Mouse (Mus musculus) CH12.LX (cell line): ENCODE measurements at regions not wholly inside any gene's neighbourhood (a gene's known extent, or its start where the extent isn't known, plus 50 kb on each side); places are given as distances from the start of the nearest gene placed in this dataset.

ENCODE experiments used
- DNase-seq: peaks from one replicate; pipeline ENCODE4 v3.0.0-alpha.2; 2013; ENCODE audit errors: extremely low read depth
- H3K27ac ChIP-seq: 2 replicates; pipeline ENCODE4 v1.5.1; 2012; ENCODE audit warnings: low read depth, mild to moderate bottlenecking, control low read depth, moderate library complexity; ENCODE audit not compliant: insufficient read depth
- H3K27me3 ChIP-seq: replicated peaks from 2 replicates; pipeline ENCODE3; 2012; ENCODE audit warnings: inconsistent platforms
- H3K36me3 ChIP-seq, 2 experiments: replicated peaks in 1 of 2; 2 replicates each; pipeline versions ENCODE3 to v1.6.1; 2012; ENCODE audit warnings: inconsistent platforms in 1 of 2, low read length in 1 of 2, mild to moderate bottlenecking in 1 of 2, mixed read lengths in 1 of 2, moderate library complexity in 1 of 2; ENCODE audit not compliant: control insufficient read depth in 1 of 2, insufficient read depth in 1 of 2
- H3K4me1 ChIP-seq, 2 experiments: 2 replicates each; pipeline ENCODE4 v1.6.1; 2012; ENCODE audit warnings: inconsistent platforms in 1 of 2, moderate library complexity in 1 of 2; ENCODE audit not compliant: insufficient read depth in 2 of 2, control insufficient read depth in 1 of 2
- H3K4me2 ChIP-seq: 2 replicates; pipeline ENCODE4 v1.6.1; 2012; ENCODE audit warnings: low read depth, mild to moderate bottlenecking, control low read depth; ENCODE audit not compliant: poor library complexity, insufficient read depth, severe bottlenecking
- H3K4me3 ChIP-seq, 3 experiments: fragments of 150-350 bp in 1 of 3; sonication (generic) in 1 of 3; replicated peaks in 1 of 3; 2 replicates each; pipeline versions ENCODE3 to v1.5.1; 2011 to 2012; ENCODE audit warnings: low read depth in 2 of 3, low read length in 2 of 3, mild to moderate bottlenecking in 2 of 3, moderate library complexity in 2 of 3, control low read depth in 1 of 3, improper control_type of control experiment in 1 of 3, inconsistent platforms in 1 of 3, mixed read lengths in 1 of 3; ENCODE audit not compliant: poor library complexity in 1 of 3
- H3K79me2 ChIP-seq: replicated peaks from 2 replicates; pipeline ENCODE4 v1.6.1; 2012; ENCODE audit warnings: mild to moderate bottlenecking, moderate library complexity; ENCODE audit not compliant: control insufficient read depth, poor library complexity, insufficient read depth, severe bottlenecking; ENCODE audit errors: extremely low read depth
- H3K9ac ChIP-seq: 2 replicates; pipeline ENCODE4 v1.6.1; 2012; ENCODE audit warnings: low read depth, mild to moderate bottlenecking, control low read depth, moderate library complexity; ENCODE audit not compliant: insufficient read depth
- H3K9me3 ChIP-seq: replicated peaks from 2 replicates; pipeline ENCODE3; 2012; ENCODE audit warnings: low read length, inconsistent platforms, mixed read lengths
- BHLHE40 ChIP-seq: IDR thresholded peaks from 2 replicates; pipeline ENCODE4 v1.6.1; 2011; ENCODE audit warnings: mild to moderate bottlenecking, low read depth, low read length, improper control_type of control experiment
- CHD2 ChIP-seq: IDR thresholded peaks from 2 replicates; pipeline ENCODE4 v1.6.1; 2011; ENCODE audit warnings: low read length, improper control_type of control experiment
- ETS1 ChIP-seq: conservative IDR thresholded peaks from 2 replicates; pipeline ENCODE4 v1.6.1; 2012; ENCODE audit warnings: low read depth, mild to moderate bottlenecking, inconsistent platforms, low read length, improper control_type of control experiment, moderate library complexity
- GABPA ChIP-seq: IDR thresholded peaks from 2 replicates; pipeline ENCODE4 v1.6.1; 2012; ENCODE audit warnings: low read depth, low read length, improper control_type of control experiment, inconsistent platforms; ENCODE audit not compliant: insufficient replicate concordance
- HCFC1 ChIP-seq: IDR thresholded peaks from 2 replicates; pipeline ENCODE4 v1.6.1; 2012; ENCODE audit warnings: low read depth, mild to moderate bottlenecking, inconsistent platforms, low read length, improper control_type of control experiment
- JUN ChIP-seq: IDR thresholded peaks from 2 replicates; pipeline ENCODE4 v1.6.1; 2011; ENCODE audit warnings: low read depth, mild to moderate bottlenecking, low read length, improper control_type of control experiment, moderate library complexity; ENCODE audit not compliant: insufficient read depth
- KAT2A ChIP-seq: IDR thresholded peaks from 2 replicates; pipeline ENCODE4 v1.6.1; 2012; ENCODE audit warnings: low read length, improper control_type of control experiment, inconsistent platforms; ENCODE audit not compliant: insufficient replicate concordance
- MAX ChIP-seq: IDR thresholded peaks from 2 replicates; pipeline ENCODE4 v1.6.1; 2011; ENCODE audit warnings: low read length, improper control_type of control experiment
- MAZ ChIP-seq: IDR thresholded peaks from 2 replicates; pipeline ENCODE4 v1.6.1; 2012; ENCODE audit warnings: low read depth, mild to moderate bottlenecking, inconsistent platforms, low read length, improper control_type of control experiment, moderate library complexity
- NRF1 ChIP-seq: IDR thresholded peaks from 2 replicates; pipeline ENCODE4 v1.6.1; 2014; ENCODE audit warnings: low read depth, mild to moderate bottlenecking, inconsistent platforms, low read length, improper control_type of control experiment, moderate library complexity
- PAX5 ChIP-seq: IDR thresholded peaks from 2 replicates; pipeline ENCODE4 v1.6.1; 2012; ENCODE audit warnings: low read length, inconsistent platforms, mixed read lengths
- POLR2AphosphoS2 ChIP-seq: IDR thresholded peaks from 2 replicates; pipeline ENCODE4 v1.6.1; 2011; ENCODE audit warnings: low read depth, low read length, improper control_type of control experiment
- RAD21 ChIP-seq: IDR thresholded peaks from 2 replicates; pipeline ENCODE4 v1.6.1; 2011; ENCODE audit warnings: low read depth, mild to moderate bottlenecking, low read length, improper control_type of control experiment, moderate library complexity
- RCOR1 ChIP-seq: conservative IDR thresholded peaks from 2 replicates; pipeline ENCODE4 v1.6.1; 2012; ENCODE audit warnings: low read depth, mild to moderate bottlenecking, inconsistent platforms, low read length, improper control_type of control experiment
- SIN3A ChIP-seq: IDR thresholded peaks from 2 replicates; pipeline ENCODE4 v1.6.1; 2012; ENCODE audit warnings: low read length, improper control_type of control experiment, inconsistent platforms
- SMC3 ChIP-seq: IDR thresholded peaks from 2 replicates; pipeline ENCODE4 v1.6.1; 2011; ENCODE audit warnings: low read depth, low read length, improper control_type of control experiment
- TBP ChIP-seq: conservative IDR thresholded peaks from 2 replicates; pipeline ENCODE4 v1.6.1; 2011; ENCODE audit warnings: low read depth, low read length, improper control_type of control experiment
- UBTF ChIP-seq: IDR thresholded peaks from 2 replicates; pipeline ENCODE4 v1.6.1; 2012; ENCODE audit warnings: low read depth, mild to moderate bottlenecking, inconsistent platforms, low read length, improper control_type of control experiment, moderate library complexity
- USF1 ChIP-seq: IDR thresholded peaks from 2 replicates; pipeline ENCODE4 v1.6.1; 2014; ENCODE audit warnings: low read depth, mild to moderate bottlenecking, inconsistent platforms, low read length, improper control_type of control experiment
- ZKSCAN1 ChIP-seq: IDR thresholded peaks from 2 replicates; pipeline ENCODE4 v1.6.1; 2012; ENCODE audit warnings: low read depth, inconsistent platforms, low read length, improper control_type of control experiment, borderline replicate concordance
- ZMIZ1 ChIP-seq: IDR thresholded peaks from 2 replicates; pipeline ENCODE4 v1.6.1; 2012; ENCODE audit warnings: low read depth, mild to moderate bottlenecking, inconsistent platforms, low read length, improper control_type of control experiment
- dilution Hi-C: fragments of 300-500 bp; cut with MboI; formaldehyde crosslinking; loops from 2 replicates; pipeline ENCODE4 v1.14.3; 2020; ENCODE audit warnings: low sequenced_read_pairs; ENCODE audit not compliant: extremely low pct_unique_long_range_greater_than_20kb, extremely low pct_ligation_motif_present
- in situ Hi-C: fragments of 300-500 bp; cut with MboI; formaldehyde crosslinking; loops from 3 replicates; pipeline ENCODE4 v1.14.3; 2019; ENCODE audit warnings: low sequenced_read_pairs, low pct_ligation_motif_present, low pct_unique_long_range_greater_than_20kb, mixed read lengths

DNA sequence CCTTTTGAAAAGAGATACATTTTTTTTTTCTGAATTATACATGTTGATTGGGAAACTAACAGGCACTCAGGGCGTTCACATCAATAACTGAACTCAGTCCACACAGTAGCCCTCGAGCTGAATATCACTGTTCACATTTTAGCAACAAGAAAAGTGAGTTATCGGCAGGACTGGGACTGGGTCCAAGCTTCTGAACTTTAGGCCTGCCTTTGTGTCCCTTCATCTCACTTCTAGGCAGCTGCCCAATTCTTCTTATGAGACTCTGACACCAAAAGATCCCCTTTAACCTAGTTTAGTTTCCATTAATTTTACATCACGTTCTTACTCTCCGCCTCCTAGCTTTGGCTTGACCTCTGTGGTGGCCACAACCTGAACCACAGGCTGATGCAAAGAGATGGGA, 242.7 kb downstream of the Rsl24d1 start:
- dilution Hi-C loops = no loop called here

DNA sequence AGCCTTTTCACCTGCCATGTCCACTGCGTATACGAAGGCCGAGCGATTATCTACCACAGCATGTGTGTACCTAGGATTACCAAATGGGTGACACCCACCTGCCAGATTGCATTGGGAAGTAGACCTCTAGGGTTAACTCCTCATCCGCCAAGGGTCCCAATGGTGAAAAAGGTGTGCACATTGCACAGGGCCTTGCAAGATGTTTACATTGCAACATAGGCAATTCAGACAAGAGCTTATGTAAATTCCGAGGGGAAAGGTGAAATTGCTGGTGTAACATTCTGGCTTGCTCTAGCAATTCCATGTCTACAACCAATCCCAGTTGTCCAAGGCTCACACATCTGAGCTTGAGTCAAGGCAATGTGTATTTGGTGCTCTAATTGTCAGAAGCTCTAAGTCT, 245.7 kb downstream of the Rsl24d1 start:
- H3K9me3 ChIP-seq = no peaks in the 10 kb centered on the region
- in situ Hi-C loops = no loop called here
- dilution Hi-C loops = no loop called here
- no peaks in the 10 kb centered on the region for H3K4me1 ChIP-seq
- no peak for TF ChIP-seq RAD21
- TF ChIP-seq SMC3 = no peak
- TF ChIP-seq ETS1 = no peak
- no peak for TF ChIP-seq MAX
- no peak for TF ChIP-seq USF1
- H3K27me3 ChIP-seq = peaks cover 2% of the 10 kb centered on the region
- no peak overlapping the region for H3K4me3 ChIP-seq
- no peak overlapping the region for H3K9ac ChIP-seq
- no peaks in the 10 kb centered on the region for H3K79me2 ChIP-seq
- DNase-seq = no peak
- no peaks in the 10 kb centered on the region for H3K36me3 ChIP-seq
- H3K27ac ChIP-seq = no peak overlapping the region
- no peak overlapping the region for H3K4me2 ChIP-seq

More for the DNA sequence above, 242.7 kb downstream of the Rsl24d1 start:
- H3K36me3 ChIP-seq = no peaks in the 10 kb centered on the region
- in situ Hi-C loops = no loop called here
- H3K9me3 ChIP-seq = no peaks in the 10 kb centered on the region
- TF ChIP-seq ZMIZ1 (no peak), MAZ (no peak), HCFC1 (no peak), CHD2 (no peak), PAX5 (no peak), RCOR1 (no peak), KAT2A (no peak), BHLHE40 (no peak), JUN (no peak), TBP (no peak), POLR2AphosphoS2 (no peak), USF1 (no peak), UBTF (no peak), NRF1 (no peak), ZKSCAN1 (no peak), SIN3A (no peak), GABPA (no peak), SMC3 (no peak)
- DNase-seq = no peak
- no peaks in the 10 kb centered on the region for H3K79me2 ChIP-seq
- no peaks in the 10 kb centered on the region for H3K4me1 ChIP-seq
- H3K4me2 ChIP-seq = no peak overlapping the region
- no peak overlapping the region for H3K4me3 ChIP-seq
- H3K9ac ChIP-seq = no peak overlapping the region
- peaks cover 2% of the 10 kb centered on the region for H3K27me3 ChIP-seq
- H3K27ac ChIP-seq = no peak overlapping the region
